24 mouse cellular contexts compared by ENCODE assay signal in genomic region chr7:133623226-133623625, GRCm38 (mm10). TPM values are rescaled to one million over a fixed set of nuclear protein-coding genes. Genes with fewer than 3 reads are reported as not detected.
"Had no signal": no experiment of that assay in that cellular context is flagged by ENCODE, and none has a peak within 500 bp of the region (broad histone marks: within the 10 kb centered on the region; RNA-seq: fewer than 3 reads in every experiment).

No protein-coding gene starts in this region.

- H3K27ac ChIP-seq: midbrain, embryonic 10.5 days; midbrain, embryonic 12.5 days; neural tube, embryonic 13.5 days; neural tube, embryonic 15.5 days; stomach, embryonic 15.5 days; stomach, postnatal 0 days had no signal

- DNase-seq: lung, adult 18-20 months; lung, embryonic 14.5 days; lung, postnatal 10 days; lung, postnatal 4 days; midbrain, embryonic 14.5 days; right cerebral cortex, postnatal 14 days; thymus, adult 2 months; thymus, postnatal 25 days; thymus, postnatal 4 days had no signal

- H3K4me3 ChIP-seq: midbrain, embryonic 10.5 days; midbrain, embryonic 12.5 days; myocyte; neural tube, embryonic 13.5 days; neural tube, embryonic 15.5 days; stomach, embryonic 15.5 days had no signal

RNA-seq across cellular contexts. Expression of gene Tex36, which starts 21.3 kb away (rescaled TPM):
- total RNA-seq: megakaryocyte, adult 5-6 weeks; megakaryocyte-erythroid progenitor cell, adult 5-6 weeks had no signal
- polyA plus RNA-seq: lung, embryonic 16.5 days; midbrain, embryonic 10.5 days; midbrain, embryonic 12.5 days; midbrain, embryonic 14.5 days; midbrain, embryonic 16.5 days; myocyte; neural tube, embryonic 11.5 days; neural tube, embryonic 13.5 days; neural tube, embryonic 15.5 days; spleen, adult 2 months; stomach, embryonic 15.5 days; stomach, postnatal 0 days; thymus, adult 2 months; urinary bladder, adult 2 months had no signal

RNA-seq across cellular contexts. Expression of gene Mmp21, which starts 56.6 kb away (rescaled TPM):
- total RNA-seq: megakaryocyte, adult 5-6 weeks; megakaryocyte-erythroid progenitor cell, adult 5-6 weeks had no signal
- polyA plus RNA-seq: lung, embryonic 16.5 days; midbrain, embryonic 10.5 days; midbrain, embryonic 12.5 days; midbrain, embryonic 16.5 days; myocyte; neural tube, embryonic 11.5 days; neural tube, embryonic 13.5 days; neural tube, embryonic 15.5 days; stomach, embryonic 15.5 days; testis, adult 2 months; thymus, adult 2 months; urinary bladder, adult 2 months had no signal
